Mouse (Mus musculus): ENCODE data around the gene Gm42674. TPM values are rescaled to one million over a fixed set of nuclear protein-coding genes. Genes with fewer than 3 reads are reported as not detected.

Gm42674 gene
- polyA plus RNA-seq, 1 experiment, result not detected

DNA sequence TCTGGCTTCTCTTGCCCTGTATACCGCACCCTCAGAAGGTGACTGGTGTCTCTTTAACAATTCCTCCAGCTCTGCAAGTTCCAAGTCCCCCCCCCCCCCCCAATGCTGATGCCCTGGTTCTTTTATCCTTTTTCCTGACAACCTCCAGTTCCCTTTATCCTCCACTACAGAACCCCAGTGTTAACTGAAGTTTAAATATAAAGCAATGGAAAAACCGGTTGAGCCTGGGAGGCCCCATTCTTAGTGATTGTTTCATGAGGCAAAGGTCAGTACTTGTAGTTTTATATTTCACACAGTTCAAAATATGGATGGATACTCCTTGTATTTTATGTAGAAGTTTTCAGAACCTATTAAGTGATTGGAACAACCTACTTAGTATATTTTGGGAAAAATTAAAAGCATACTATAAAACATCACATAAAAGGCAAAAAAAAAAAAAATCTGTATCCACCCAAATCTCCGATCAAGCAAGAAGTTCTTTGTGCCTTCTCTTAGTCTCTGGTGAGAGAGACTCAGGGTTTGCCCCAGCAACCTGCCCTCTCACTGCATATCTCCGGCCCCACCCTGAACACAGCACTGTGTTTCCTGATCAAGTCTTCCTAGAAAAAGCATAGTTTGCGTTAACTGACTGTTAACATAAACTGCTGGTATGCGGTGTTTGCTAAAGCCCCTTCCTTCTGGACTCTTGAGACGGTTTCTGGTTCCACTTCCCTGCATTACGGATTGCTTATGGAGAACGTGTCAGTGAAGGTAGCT is 24.7 kb downstream of the Gm42674 start:
- Histone ChIP-seq H3K27me3 (ENCODE audit: control insufficient read depth) (no peaks in the 10 kb centered on the region), H3K4me1 (ENCODE audit: control insufficient read depth) (no peaks in the 10 kb centered on the region), H3K4me3 (replicated peaks) (no peak overlapping the region), H3K9me3 (ENCODE audit: control insufficient read depth, low read length) (no peaks in the 10 kb centered on the region), H3K36me3 (ENCODE audit: control insufficient read depth) (no peaks in the 10 kb centered on the region)
- TF ChIP-seq TAL1 (IDR thresholded peaks at IDR 0.05; ENCODE audit: low read length), result no peak
- TF ChIP-seq GATA1 (IDR thresholded peaks at IDR 0.05; ENCODE audit: low read length), result no peak

DNA sequence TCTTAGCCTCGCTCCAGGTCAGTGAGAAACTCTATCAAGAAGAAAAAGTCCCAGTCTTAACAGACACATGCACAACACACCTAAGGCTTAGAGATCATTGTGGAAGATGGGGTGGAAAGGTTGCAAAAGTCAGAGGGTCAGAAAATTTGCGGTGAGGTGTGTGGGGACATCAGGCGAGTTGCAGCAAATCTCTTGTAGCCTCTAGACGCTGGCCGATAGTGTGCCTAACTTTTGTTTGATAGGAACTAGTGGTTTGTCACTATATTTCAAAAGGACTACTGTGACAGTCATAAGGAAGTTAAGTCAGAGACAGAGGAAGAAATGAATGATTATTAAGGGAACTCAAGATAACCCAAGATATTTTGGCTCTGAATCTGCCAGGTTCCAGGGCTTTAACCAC is 25.7 kb downstream of the Gm42674 start:
- H3K9me3 ChIP-seq (ENCODE audit: control insufficient read depth, low read length), result no peaks in the 10 kb centered on the region
- TF ChIP-seq TAL1 (IDR thresholded peaks at IDR 0.05; ENCODE audit: low read length) (no peak), GATA1 (IDR thresholded peaks at IDR 0.05; ENCODE audit: low read length) (no peak)
- H3K27me3 ChIP-seq (ENCODE audit: control insufficient read depth), result no peaks in the 10 kb centered on the region
- H3K4me1 ChIP-seq (ENCODE audit: control insufficient read depth), result no peaks in the 10 kb centered on the region
- H3K4me3 ChIP-seq (replicated peaks), result no peak overlapping the region
- no peaks in the 10 kb centered on the region for H3K36me3 ChIP-seq (ENCODE audit: control insufficient read depth)

DNA sequence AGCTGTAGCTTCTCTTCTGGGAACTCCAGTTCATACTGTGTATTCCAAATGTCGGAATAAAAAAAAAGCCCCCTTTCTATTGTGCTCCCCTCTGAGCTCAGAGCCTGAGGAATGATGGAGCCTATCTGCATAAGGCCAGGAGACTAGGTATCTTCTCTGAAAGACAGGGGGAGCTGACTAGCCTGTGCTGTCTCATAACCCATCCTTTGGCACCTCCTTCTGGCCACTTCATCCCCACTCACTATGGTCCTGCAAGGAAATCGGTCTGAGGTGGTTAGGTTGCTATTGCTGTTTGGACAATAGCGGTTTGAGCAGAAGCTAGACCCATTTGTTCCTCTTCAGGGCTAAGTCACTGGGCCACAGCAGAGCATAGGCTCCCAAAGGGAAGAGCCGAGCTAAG is 26.1 kb downstream of the Gm42674 start:
- Histone ChIP-seq H3K9me3 (ENCODE audit: control insufficient read depth, low read length) (no peaks in the 10 kb centered on the region), H3K36me3 (ENCODE audit: control insufficient read depth) (no peaks in the 10 kb centered on the region), H3K27me3 (ENCODE audit: control insufficient read depth) (no peaks in the 10 kb centered on the region), H3K4me3 (replicated peaks) (no peak overlapping the region), H3K4me1 (ENCODE audit: control insufficient read depth) (no peaks in the 10 kb centered on the region)
- no peak for TF ChIP-seq GATA1 (IDR thresholded peaks at IDR 0.05; ENCODE audit: low read length)
- TF ChIP-seq TAL1 (IDR thresholded peaks at IDR 0.05; ENCODE audit: low read length), result no peak

DNA sequence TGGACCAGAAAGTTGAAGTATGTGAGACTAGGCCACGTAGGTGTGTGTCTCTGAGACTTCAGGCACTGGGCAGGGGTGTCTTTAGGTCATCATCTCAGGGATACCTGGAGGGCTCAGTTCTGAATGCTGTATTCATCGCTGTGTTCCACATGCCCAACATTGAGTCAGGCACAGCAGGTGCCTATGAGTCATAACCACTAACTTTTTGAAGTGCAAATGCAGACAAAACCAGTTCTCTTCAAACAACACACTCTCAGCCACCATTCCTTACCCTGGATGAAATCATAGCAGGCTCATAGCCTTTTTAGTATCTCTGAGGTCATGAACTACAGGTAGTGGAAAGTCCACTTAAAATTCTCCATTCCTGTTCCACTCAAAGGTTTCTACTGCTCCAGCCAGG is 27.6 kb downstream of the Gm42674 start:
- Histone ChIP-seq H3K36me3 (ENCODE audit: control insufficient read depth) (no peaks in the 10 kb centered on the region), H3K27me3 (ENCODE audit: control insufficient read depth) (no peaks in the 10 kb centered on the region), H3K4me3 (replicated peaks) (no peak overlapping the region), H3K4me1 (ENCODE audit: control insufficient read depth) (no peaks in the 10 kb centered on the region), H3K9me3 (ENCODE audit: control insufficient read depth, low read length) (no peaks in the 10 kb centered on the region)
- no peak for TF ChIP-seq TAL1 (IDR thresholded peaks at IDR 0.05; ENCODE audit: low read length)
- no peak for TF ChIP-seq GATA1 (IDR thresholded peaks at IDR 0.05; ENCODE audit: low read length)

DNA sequence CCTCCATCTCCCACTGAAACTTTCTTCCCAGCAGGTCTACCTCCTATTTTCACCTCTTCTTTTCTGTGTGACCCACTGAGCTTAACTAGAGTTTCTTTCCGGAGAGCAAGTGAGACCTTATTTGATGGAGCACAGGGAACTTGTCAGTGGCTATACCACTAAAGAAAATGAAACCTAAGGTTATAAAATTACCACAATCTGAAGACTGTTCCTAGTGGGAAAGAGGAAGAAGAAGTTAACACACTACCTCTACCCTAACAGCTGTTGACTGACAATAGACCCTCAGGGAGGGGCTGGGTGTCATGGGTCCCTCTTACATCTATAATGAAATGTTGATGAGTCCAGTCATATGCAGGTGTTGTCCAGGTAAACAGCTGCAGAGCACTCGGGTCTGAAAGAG is 30.3 kb downstream of the Gm42674 start:
- Histone ChIP-seq H3K9me3 (ENCODE audit: control insufficient read depth, low read length) (no peaks in the 10 kb centered on the region), H3K27me3 (ENCODE audit: control insufficient read depth) (no peaks in the 10 kb centered on the region), H3K4me1 (ENCODE audit: control insufficient read depth) (no peaks in the 10 kb centered on the region), H3K36me3 (ENCODE audit: control insufficient read depth) (no peaks in the 10 kb centered on the region), H3K4me3 (replicated peaks) (no peak overlapping the region)
- TF ChIP-seq GATA1 (IDR thresholded peaks at IDR 0.05; ENCODE audit: low read length) (no peak), TAL1 (IDR thresholded peaks at IDR 0.05; ENCODE audit: low read length) (no peak)

DNA sequence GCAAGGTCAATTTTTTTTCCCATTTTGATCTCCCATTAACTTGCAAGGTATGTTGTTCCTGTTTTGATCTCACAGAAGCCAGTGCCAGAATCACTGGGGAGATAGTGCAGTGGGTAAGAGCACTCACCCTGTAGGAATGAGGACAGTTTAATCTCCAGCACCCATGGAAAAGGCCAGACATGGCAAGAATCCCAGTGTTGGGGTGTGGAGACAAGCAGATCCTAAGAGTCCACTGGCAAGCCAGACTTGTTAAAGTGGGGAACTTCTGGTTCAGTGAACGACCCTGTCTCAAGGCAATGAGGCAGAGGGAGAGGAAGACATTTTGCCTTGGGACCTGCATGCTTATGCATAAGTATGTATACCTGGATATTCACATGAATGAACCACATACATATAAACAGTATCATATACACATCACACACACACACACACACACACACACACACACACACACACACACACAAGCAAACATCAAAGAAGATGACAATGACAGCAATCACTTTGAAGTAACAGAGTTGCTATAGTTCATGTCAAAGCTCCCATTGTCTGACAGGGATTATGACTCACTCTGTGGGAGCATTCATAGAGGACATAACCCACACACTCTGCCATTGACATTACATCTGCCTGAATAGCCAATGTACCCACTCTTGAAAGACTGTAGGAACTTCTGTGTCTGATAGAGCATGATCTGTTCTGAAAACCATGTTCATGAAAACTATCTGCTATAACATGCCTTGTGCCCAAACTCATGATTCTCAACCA is 37.0 kb downstream of the Gm42674 start:
- Histone ChIP-seq H3K4me1 (ENCODE audit: control insufficient read depth) (no peaks in the 10 kb centered on the region), H3K4me3 (replicated peaks) (no peak overlapping the region), H3K9me3 (ENCODE audit: control insufficient read depth, low read length) (no peaks in the 10 kb centered on the region), H3K36me3 (ENCODE audit: control insufficient read depth) (no peaks in the 10 kb centered on the region), H3K27me3 (ENCODE audit: control insufficient read depth) (no peaks in the 10 kb centered on the region)
- no peak for TF ChIP-seq TAL1 (IDR thresholded peaks at IDR 0.05; ENCODE audit: low read length)
- no peak for TF ChIP-seq GATA1 (IDR thresholded peaks at IDR 0.05; ENCODE audit: low read length)

DNA sequence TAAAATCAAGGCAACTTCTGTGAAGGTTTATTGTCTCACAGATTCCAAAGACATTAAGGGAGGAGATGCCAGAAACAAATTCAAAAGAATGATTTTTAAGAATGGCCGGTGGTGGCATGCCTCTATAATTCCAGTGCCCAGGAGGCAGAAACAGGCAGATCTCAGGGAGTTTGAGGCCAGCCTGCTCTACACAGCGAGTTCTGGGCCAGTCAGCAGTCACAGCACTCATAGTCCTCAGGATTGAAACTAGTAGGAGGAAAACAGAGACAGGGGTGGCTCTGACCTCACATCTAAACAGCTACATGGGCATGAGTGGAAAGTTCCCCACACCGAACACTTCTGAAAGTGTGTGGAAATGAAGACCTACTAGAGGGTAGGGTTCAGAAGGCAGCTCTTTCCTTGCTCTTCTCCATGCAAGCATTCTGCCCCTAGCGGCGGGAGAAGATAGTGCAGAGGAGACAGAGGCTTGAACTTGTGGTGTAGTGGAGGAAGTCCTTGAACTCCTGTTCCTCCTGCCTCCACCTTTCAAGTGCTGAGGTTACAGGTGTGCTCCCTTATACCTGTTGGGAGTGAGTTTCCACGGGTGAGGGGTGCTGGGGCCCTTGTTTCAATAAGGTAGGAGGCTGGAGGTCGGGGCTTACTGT is 37.9 kb downstream of the Gm42674 start:
- Histone ChIP-seq H3K4me3 (replicated peaks) (no peak overlapping the region), H3K36me3 (ENCODE audit: control insufficient read depth) (no peaks in the 10 kb centered on the region), H3K9me3 (ENCODE audit: control insufficient read depth, low read length) (no peaks in the 10 kb centered on the region), H3K27me3 (ENCODE audit: control insufficient read depth) (no peaks in the 10 kb centered on the region), H3K4me1 (ENCODE audit: control insufficient read depth) (no peaks in the 10 kb centered on the region)
- TF ChIP-seq TAL1 (IDR thresholded peaks at IDR 0.05; ENCODE audit: low read length) (no peak), GATA1 (IDR thresholded peaks at IDR 0.05; ENCODE audit: low read length) (no peak)

DNA sequence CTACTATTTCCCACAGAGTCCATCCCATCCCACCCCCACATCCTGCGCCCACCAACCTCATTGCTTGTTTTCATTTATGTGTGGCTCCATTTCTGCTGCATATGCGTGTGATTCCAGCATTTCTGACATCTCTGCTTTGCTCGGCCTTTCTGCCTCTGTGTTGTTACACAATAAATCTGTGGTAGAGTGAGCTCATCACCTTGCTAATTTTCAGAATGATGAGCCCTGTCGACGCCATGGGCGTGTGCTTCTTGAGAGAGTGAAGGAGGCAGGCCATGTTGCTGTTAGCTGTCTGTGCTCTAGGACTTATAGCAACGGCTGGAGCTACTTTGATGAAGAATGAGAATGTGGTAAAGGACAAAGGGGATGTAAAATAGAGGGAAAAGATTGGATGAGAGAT is 39.3 kb downstream of the Gm42674 start:
- Histone ChIP-seq H3K9me3 (ENCODE audit: control insufficient read depth, low read length) (no peaks in the 10 kb centered on the region), H3K4me1 (ENCODE audit: control insufficient read depth) (no peaks in the 10 kb centered on the region), H3K4me3 (replicated peaks) (no peak overlapping the region), H3K27me3 (ENCODE audit: control insufficient read depth) (no peaks in the 10 kb centered on the region), H3K36me3 (ENCODE audit: control insufficient read depth) (no peaks in the 10 kb centered on the region)
- TF ChIP-seq GATA1 (IDR thresholded peaks at IDR 0.05; ENCODE audit: low read length) (no peak), TAL1 (IDR thresholded peaks at IDR 0.05; ENCODE audit: low read length) (no peak)

DNA sequence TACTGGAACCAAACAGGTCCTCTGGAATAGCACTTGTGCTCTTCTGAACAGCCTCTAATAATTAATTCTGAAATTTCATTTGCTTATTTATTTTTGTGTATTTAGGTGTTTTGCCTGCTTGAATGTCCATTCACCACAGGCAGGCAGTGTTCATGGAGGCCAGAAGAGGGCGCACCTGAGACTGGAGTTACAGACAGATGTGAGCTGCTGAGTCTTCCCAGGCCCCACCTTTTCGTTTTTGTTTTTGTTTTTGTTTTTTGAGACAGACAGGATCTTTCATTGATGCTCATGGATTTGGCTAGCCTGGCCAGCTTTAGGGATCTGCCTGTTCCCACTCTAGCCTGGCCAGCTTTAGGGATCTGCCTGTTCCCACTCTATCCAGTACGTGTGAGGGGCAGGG is 42.5 kb downstream of the Gm42674 start:
- H3K4me1 ChIP-seq (ENCODE audit: control insufficient read depth), result no peaks in the 10 kb centered on the region
- no peaks in the 10 kb centered on the region for H3K27me3 ChIP-seq (ENCODE audit: control insufficient read depth)
- no peak overlapping the region for H3K4me3 ChIP-seq (replicated peaks)
- no peak for TF ChIP-seq GATA1 (IDR thresholded peaks at IDR 0.05; ENCODE audit: low read length)
- TF ChIP-seq TAL1 (IDR thresholded peaks at IDR 0.05; ENCODE audit: low read length), result no peak
- no peaks in the 10 kb centered on the region for H3K36me3 ChIP-seq (ENCODE audit: control insufficient read depth)
- H3K9me3 ChIP-seq (ENCODE audit: control insufficient read depth, low read length), result no peaks in the 10 kb centered on the region

All from erythroblast, embryonic 14.5 days (primary cell).